24 mouse cellular contexts compared by ENCODE assay signal in the genomic region with DNA sequence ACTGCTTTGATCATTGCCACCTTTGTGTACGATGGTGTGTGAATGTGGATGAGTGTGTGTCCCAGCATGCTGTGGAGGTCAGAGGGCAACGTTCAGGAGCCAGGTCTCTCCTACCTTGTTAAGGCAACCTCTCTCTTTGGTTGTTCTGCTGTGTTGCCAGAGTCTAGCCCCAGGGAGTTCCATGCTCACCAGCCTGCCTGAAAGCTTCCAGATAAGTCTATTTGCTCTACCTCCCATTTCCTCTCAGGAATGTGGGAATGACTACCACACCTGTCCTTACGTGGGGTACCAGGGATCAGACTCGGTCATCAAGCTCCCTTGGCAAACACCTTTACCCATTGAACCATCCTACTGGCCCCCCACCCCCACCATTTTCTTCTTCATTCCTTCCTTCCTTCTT.
"Had no signal": no experiment of that assay in that cellular context is flagged by ENCODE, and none has a peak within 500 bp of the region (broad histone marks: within the 10 kb centered on the region; RNA-seq: fewer than 3 reads in every experiment).

No protein-coding gene starts in this region.

- H3K9ac ChIP-seq: forebrain, postnatal 0 days; heart, embryonic 13.5 days; heart, embryonic 15.5 days; hindbrain, embryonic 13.5 days; hindbrain, embryonic 15.5 days; kidney, embryonic 15.5 days; limb, embryonic 13.5 days; limb, embryonic 15.5 days had no signal

- H3K4me3 ChIP-seq: heart, embryonic 13.5 days; heart, embryonic 15.5 days; hindbrain, embryonic 13.5 days; hindbrain, embryonic 15.5 days; kidney, embryonic 15.5 days; limb, embryonic 13.5 days; limb, embryonic 15.5 days had no signal

- H3K4me1 ChIP-seq: heart, embryonic 15.5 days; hindbrain, embryonic 13.5 days; hindbrain, embryonic 15.5 days had no signal

- ATAC-seq: forebrain, postnatal 0 days; inflammation-experienced regulatory T-cells, adult 6 months had no signal

- H3K27ac ChIP-seq: heart, embryonic 13.5 days; heart, embryonic 15.5 days; hindbrain, embryonic 13.5 days; hindbrain, embryonic 15.5 days; kidney, embryonic 15.5 days; kidney, postnatal 0 days; limb, embryonic 13.5 days; limb, embryonic 15.5 days had no signal

- DNase-seq: forebrain, postnatal 0 days; gastrocnemius, postnatal 14 days; gastrocnemius, postnatal 36 days; heart, adult 18-20 months; heart, postnatal 14 days; heart, postnatal 36 days; kidney, adult 11 months; kidney, adult 2 months; kidney, adult 9 months; kidney, postnatal 14 days; kidney, postnatal 36 days; layer of hippocampus, adult 9-11 months; layer of hippocampus, postnatal 36 days; left cerebral cortex, postnatal 4 days had no signal

- H3K36me3 ChIP-seq: heart, embryonic 13.5 days; heart, embryonic 15.5 days; hindbrain, embryonic 13.5 days; hindbrain, embryonic 15.5 days; kidney, embryonic 15.5 days; limb, embryonic 13.5 days; limb, embryonic 15.5 days had no signal

- H3K9me3 ChIP-seq: heart, embryonic 13.5 days; heart, embryonic 15.5 days; hindbrain, embryonic 13.5 days; hindbrain, embryonic 15.5 days; kidney, embryonic 15.5 days; limb, embryonic 13.5 days; limb, embryonic 15.5 days had no signal

- H3K4me2 ChIP-seq: heart, embryonic 11.5 days; heart, embryonic 13.5 days; heart, embryonic 15.5 days; hindbrain, embryonic 13.5 days; hindbrain, embryonic 15.5 days; kidney, embryonic 15.5 days; limb, embryonic 13.5 days; limb, embryonic 15.5 days had no signal

- H3K27me3 ChIP-seq: heart, embryonic 13.5 days; heart, embryonic 15.5 days; hindbrain, embryonic 13.5 days had no signal
